Mouse (Mus musculus) liver, embryonic 14.5 days (tissue): ENCODE data around the gene Mtmr12.

Experiments used
- CTCF ChIP-seq: IDR thresholded peaks from 2 replicates; pipeline ENCODE4 v1.5.1; 2016; ENCODE audit warnings: antibody characterized with exemption, low read depth, control low read depth
- EP300 ChIP-seq: IDR thresholded peaks from 2 replicates; pipeline ENCODE4 v1.6.1; 2016; ENCODE audit warnings: antibody characterized with exemption, low read depth

- TF ChIP-seq CTCF = no peak
- no peak for TF ChIP-seq EP300
Observed at GRCm38 (mm10) chr15:12321091-12321787, 116.4 kb downstream of the Mtmr12 start, which contains the start of gene Golph3.
